Mouse (Mus musculus): Measurements from ENCODE around the gene Rrnad1. TPM values are rescaled to one million over a fixed set of nuclear protein-coding genes. Genes with fewer than 3 reads are reported as not detected.

The Rrnad1 gene
- polyA plus RNA-seq, 1 experiment from 2014 or later: 17.0 TPM

DNA sequence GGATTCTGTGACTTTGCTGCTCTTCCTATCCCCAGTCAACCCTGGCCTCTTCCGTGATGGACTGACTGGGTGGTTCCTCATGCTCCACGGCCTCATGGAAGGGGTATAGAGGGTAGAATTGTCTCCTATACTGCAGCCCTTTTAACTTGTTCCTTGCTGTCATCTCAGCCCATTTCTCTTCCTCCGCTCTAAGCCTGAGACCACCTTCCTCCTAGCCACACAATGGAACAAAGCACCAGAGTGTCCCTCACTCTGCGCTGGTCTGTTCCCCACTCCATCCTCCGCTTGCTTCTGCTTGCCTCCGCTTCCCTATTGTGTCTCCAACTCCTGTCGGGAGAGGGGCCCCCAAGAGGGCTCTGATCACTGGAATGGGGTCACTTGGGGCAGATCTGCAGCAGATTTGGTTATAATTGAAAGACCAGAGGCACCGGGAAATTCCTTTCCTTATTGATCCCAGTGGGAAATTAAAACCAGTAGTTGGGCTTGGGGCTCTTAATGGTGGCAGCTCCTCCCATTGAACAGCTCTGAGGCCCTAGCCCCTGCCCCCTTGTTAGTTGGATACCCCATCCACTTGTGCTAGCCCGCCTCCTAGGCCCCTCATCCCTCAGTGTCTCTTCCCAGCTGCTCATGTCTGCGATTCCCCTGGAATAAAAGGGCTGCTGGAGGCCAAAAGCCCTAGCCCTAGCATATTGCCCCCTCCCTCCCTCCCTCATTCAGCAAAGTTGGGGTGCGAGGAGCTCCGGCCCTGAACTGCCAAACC, 15.4 kb upstream of the Rrnad1 start:
- Histone ChIP-seq H3K9me3 (ENCODE audit: control insufficient read depth, low read length) (no peaks in the 10 kb centered on the region), H3K27me3 (ENCODE audit: control insufficient read depth, insufficient read depth, low read length) (no peaks in the 10 kb centered on the region), H3K4me3 (ENCODE audit: low read depth, low read length) (no peak overlapping the region), H3K27ac (ENCODE audit: low read depth, low read length) (peak overlapping the region; percentile 90), H3K4me2 (peak overlapping the region; percentile 13), H3K9ac (ENCODE audit: low read length) (peak overlapping the region; percentile 80), H3K4me1 (ENCODE audit: control insufficient read depth, insufficient read depth, low read length) (peaks cover 63% of the 10 kb centered on the region), H3K36me3 (ENCODE audit: control insufficient read depth, insufficient read depth, low read length) (peaks cover 13% of the 10 kb centered on the region)
- WGBS: 1% methylated on average over 12 of the region's 12 CpGs
- no peak for ATAC-seq (ENCODE audit: low FRiP score)
- DNase-seq (ENCODE audit: low spot score, missing footprints): peak; percentile 90

DNA sequence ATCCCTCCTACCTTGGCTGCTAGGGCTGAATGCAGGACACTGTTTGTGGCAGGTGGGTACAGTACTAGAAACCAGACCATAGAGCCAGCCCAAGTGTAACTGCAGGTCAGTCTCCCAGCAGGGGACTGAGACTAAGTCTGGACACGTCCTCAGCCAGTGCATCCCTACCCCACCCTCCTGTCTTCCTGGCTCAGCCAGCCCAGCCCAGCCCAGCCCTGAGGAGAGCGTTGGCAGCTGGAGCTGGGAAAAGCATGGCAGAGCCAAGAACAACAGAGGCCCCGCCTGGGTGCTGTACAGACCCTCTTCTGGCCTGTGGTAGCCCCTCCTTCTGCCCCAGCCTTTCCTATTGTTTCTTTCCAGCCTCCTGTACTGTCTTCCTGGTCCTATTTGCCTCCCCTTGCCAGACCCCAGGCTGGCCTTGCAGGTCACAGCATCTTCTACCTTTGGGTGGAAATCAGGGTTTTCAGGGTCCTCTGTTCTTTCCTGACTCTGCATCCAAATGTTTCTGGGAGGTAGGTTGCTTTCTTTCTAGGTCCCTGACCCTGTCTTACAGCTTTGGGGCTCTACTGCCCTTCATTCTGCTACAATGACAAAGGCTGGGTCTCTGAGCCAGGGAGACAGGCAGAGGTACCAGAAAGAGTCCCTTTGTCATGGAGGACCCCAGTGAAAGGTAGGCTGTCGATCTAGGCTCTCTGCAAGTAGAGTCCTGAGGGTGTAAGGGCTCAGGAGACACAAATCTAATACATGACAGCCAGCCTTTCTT, 14.5 kb upstream of the Rrnad1 start:
- Histone ChIP-seq H3K27me3 (ENCODE audit: control insufficient read depth, insufficient read depth, low read length) (no peaks in the 10 kb centered on the region), H3K9ac (ENCODE audit: low read length) (peak overlapping the region; percentile 42), H3K36me3 (ENCODE audit: control insufficient read depth, insufficient read depth, low read length) (peaks cover 14% of the 10 kb centered on the region), H3K9me3 (ENCODE audit: control insufficient read depth, low read length) (no peaks in the 10 kb centered on the region), H3K27ac (ENCODE audit: low read depth, low read length) (peak overlapping the region; percentile 90), H3K4me1 (ENCODE audit: control insufficient read depth, insufficient read depth, low read length) (peaks cover 56% of the 10 kb centered on the region), H3K4me2 (peak overlapping the region; percentile 13; the same call in 1 of the 2 replicates), H3K4me3 (ENCODE audit: low read depth, low read length) (no peak overlapping the region)
- ATAC-seq (ENCODE audit: low FRiP score): peak; percentile 39; the same call in 1 of the 2 replicates
- peak; percentile 90 for DNase-seq (ENCODE audit: low spot score, missing footprints)
- WGBS: 14% methylated on average over 4 of the region's 4 CpGs

DNA sequence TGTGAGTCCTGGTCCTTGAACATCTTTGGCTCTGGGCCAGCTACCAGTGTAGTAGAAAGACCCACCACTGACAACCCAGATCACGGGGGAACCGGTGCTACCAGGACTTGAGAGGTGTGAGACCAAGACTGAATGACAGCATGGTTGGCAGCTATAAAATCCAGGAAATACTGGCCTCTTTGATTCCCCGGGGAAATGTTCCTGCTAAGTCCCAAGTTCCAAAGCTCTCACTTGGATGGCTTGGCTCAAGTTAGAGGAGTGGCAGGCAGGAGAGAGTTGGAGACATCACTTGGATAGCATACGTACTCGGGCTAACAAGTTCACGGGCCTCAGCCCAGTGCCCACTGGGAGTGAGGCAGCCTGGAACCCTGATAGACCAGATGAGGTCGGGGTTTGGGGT, 13.1 kb upstream of the Rrnad1 start:
- Histone ChIP-seq H3K4me2 (no peak overlapping the region), H3K27ac (ENCODE audit: low read depth, low read length) (no peak overlapping the region), H3K36me3 (ENCODE audit: control insufficient read depth, insufficient read depth, low read length) (peaks cover 18% of the 10 kb centered on the region), H3K4me3 (ENCODE audit: low read depth, low read length) (no peak overlapping the region), H3K9me3 (ENCODE audit: control insufficient read depth, low read length) (no peaks in the 10 kb centered on the region), H3K27me3 (ENCODE audit: control insufficient read depth, insufficient read depth, low read length) (no peaks in the 10 kb centered on the region), H3K9ac (ENCODE audit: low read length) (no peak overlapping the region), H3K4me1 (ENCODE audit: control insufficient read depth, insufficient read depth, low read length) (peaks cover 45% of the 10 kb centered on the region)
- ATAC-seq (ENCODE audit: low FRiP score) (no peak), DNase-seq (ENCODE audit: low spot score, missing footprints) (peak; percentile 77)
- 87% methylated on average over 7 of the region's 7 CpGs for WGBS

DNA sequence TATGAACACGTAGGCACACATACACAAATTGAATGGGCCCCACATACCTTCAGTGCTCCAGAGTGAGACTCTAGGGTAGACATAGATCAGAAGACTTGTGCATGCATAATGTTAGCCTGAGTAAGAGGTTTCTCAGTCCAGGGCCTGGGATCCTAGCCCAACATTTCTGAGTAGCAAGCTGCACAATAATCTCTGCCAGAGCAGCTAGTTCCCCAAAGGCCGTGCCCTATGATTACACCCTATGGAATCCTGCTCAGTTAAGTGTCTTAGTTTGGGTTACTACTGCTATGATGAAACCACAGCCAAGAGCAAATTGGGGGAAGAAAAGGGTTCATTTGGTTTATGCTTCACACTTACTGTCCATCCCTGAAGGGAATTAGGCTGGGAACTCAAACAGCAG, 12.0 kb upstream of the Rrnad1 start:
- DNase-seq (ENCODE audit: low spot score, missing footprints): peak; percentile 60
- peaks cover 23% of the 10 kb centered on the region for H3K36me3 ChIP-seq (ENCODE audit: control insufficient read depth, insufficient read depth, low read length)
- no peaks in the 10 kb centered on the region for H3K27me3 ChIP-seq (ENCODE audit: control insufficient read depth, insufficient read depth, low read length)
- ATAC-seq (ENCODE audit: low FRiP score): no peak
- no peak overlapping the region for H3K27ac ChIP-seq (ENCODE audit: low read depth, low read length)
- no peak overlapping the region for H3K4me2 ChIP-seq
- H3K9me3 ChIP-seq (ENCODE audit: control insufficient read depth, low read length): no peaks in the 10 kb centered on the region
- WGBS: 99% methylated on average over 2 of the region's 2 CpGs
- no peak overlapping the region for H3K9ac ChIP-seq (ENCODE audit: low read length)
- no peak overlapping the region for H3K4me3 ChIP-seq (ENCODE audit: low read depth, low read length)
- H3K4me1 ChIP-seq (ENCODE audit: control insufficient read depth, insufficient read depth, low read length): peaks cover 34% of the 10 kb centered on the region

DNA sequence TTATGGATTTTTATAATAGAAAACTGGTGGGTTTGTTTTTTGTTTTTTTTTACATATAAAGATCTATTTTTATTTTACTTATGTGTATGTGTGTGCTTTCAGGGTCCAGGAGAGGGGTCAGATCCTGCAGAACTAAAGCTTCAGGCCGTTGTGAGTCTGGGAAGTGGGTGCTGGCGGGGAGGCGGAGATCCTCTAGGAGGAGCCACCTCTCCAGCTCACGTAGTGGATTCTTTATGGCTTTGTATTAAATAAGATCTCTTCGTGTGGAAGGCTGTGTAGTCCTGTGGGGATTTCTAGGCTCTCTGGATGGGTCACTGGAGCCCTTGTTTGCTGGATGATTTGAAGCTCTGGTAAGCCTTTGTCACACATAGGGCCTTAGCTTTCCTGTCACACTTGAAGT, 10.1 kb upstream of the Rrnad1 start:
- ATAC-seq (ENCODE audit: low FRiP score) (no peak), DNase-seq (ENCODE audit: low spot score, missing footprints) (peak; percentile 81)
- Histone ChIP-seq H3K4me1 (ENCODE audit: control insufficient read depth, insufficient read depth, low read length) (peaks cover 15% of the 10 kb centered on the region), H3K4me3 (ENCODE audit: low read depth, low read length) (no peak overlapping the region), H3K9ac (ENCODE audit: low read length) (no peak overlapping the region), H3K4me2 (no peak overlapping the region), H3K9me3 (ENCODE audit: control insufficient read depth, low read length) (no peaks in the 10 kb centered on the region), H3K27ac (ENCODE audit: low read depth, low read length) (no peak overlapping the region), H3K36me3 (ENCODE audit: control insufficient read depth, insufficient read depth, low read length) (peaks cover 27% of the 10 kb centered on the region), H3K27me3 (ENCODE audit: control insufficient read depth, insufficient read depth, low read length) (no peaks in the 10 kb centered on the region)
- 57% methylated on average over 5 of the region's 5 CpGs for WGBS

DNA sequence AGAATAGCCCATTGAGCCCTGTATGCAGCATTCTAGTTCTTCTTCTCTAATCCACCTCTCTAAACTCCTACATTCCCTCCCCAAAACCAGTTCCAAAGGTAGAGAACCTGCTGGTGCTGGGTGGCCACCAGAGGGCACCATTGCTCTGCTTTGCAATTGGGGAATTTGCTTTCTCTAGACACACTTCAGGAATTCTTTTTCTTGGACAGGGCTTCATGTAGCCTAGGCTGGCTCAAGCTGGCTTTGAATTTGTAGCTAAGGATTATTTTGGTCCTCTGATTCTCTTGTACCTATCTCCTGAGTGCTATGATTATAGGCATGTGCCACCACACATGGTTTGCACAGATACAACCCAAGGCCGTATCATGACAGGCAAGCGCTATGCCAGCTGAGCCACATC, 5.3 kb upstream of the Rrnad1 start:
- no peaks in the 10 kb centered on the region for H3K9me3 ChIP-seq (ENCODE audit: control insufficient read depth, low read length)
- 97% methylated on average over 2 of the region's 2 CpGs for WGBS
- DNase-seq (ENCODE audit: low spot score, missing footprints) (peak; percentile 98), ATAC-seq (ENCODE audit: low FRiP score) (peak; percentile 44; the same call in 1 of the 2 replicates)
- H3K27me3 ChIP-seq (ENCODE audit: control insufficient read depth, insufficient read depth, low read length): no peaks in the 10 kb centered on the region; the same call in 1 of the 2 replicates
- peaks cover 25% of the 10 kb centered on the region for H3K36me3 ChIP-seq (ENCODE audit: control insufficient read depth, insufficient read depth, low read length)
- H3K27ac ChIP-seq (ENCODE audit: low read depth, low read length): no peak overlapping the region
- no peak overlapping the region for H3K4me3 ChIP-seq (ENCODE audit: low read depth, low read length)
- no peak overlapping the region for H3K9ac ChIP-seq (ENCODE audit: low read length)
- H3K4me1 ChIP-seq (ENCODE audit: control insufficient read depth, insufficient read depth, low read length): peaks cover 9% of the 10 kb centered on the region
- no peak overlapping the region for H3K4me2 ChIP-seq

DNA sequence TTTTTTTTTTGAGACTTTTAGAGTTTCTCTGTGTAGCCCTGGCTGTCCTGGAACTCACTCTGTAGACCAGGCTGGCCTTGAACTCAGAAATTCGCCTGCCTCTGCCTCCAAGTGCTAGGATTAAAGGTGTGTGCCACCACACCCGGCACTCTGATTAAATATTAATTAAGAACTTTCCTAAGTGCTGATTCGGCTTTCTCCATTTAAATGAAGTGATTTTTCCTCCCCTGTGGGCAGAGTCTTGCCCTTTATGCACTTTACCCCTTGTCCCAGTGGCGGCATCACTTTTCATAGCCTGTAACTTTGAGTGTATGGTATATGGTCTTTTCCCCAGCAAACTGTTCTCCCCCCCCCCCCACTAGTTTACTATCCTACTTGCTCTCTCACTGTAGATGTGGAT, 4.7 kb upstream of the Rrnad1 start:
- Histone ChIP-seq H3K4me1 (ENCODE audit: control insufficient read depth, insufficient read depth, low read length) (peaks cover 11% of the 10 kb centered on the region), H3K27ac (ENCODE audit: low read depth, low read length) (no peak overlapping the region), H3K27me3 (ENCODE audit: control insufficient read depth, insufficient read depth, low read length) (no peaks in the 10 kb centered on the region; the same call in 1 of the 2 replicates), H3K9me3 (ENCODE audit: control insufficient read depth, low read length) (no peaks in the 10 kb centered on the region), H3K4me2 (no peak overlapping the region), H3K36me3 (ENCODE audit: control insufficient read depth, insufficient read depth, low read length) (peaks cover 25% of the 10 kb centered on the region), H3K9ac (ENCODE audit: low read length) (no peak overlapping the region), H3K4me3 (ENCODE audit: low read depth, low read length) (no peak overlapping the region)
- ATAC-seq (ENCODE audit: low FRiP score): no peak
- DNase-seq (ENCODE audit: low spot score, missing footprints): no peak
- WGBS: 89% methylated on average over 4 of the region's 4 CpGs

DNA sequence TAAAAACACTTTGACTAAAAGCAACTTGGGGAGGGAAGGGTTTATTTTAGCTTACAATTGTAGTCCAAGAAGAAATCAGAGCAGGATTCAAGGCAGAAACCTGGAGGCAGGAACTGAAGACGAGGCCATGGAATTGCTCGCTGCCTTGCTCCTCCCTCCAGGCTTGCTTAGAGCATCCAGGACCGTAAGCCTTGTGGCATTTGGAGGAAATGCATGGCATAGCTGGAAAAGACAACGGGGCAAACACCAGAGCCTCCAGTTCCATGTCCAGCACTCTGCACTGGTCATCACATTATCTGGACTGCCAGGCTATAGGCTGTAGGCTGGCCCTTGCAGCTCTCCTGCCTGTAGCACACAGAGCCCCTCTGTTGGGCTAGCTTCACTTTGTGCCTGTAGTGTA, 4.0 kb upstream of the Rrnad1 start:
- Histone ChIP-seq H3K9me3 (ENCODE audit: control insufficient read depth, low read length) (no peaks in the 10 kb centered on the region), H3K9ac (ENCODE audit: low read length) (no peak overlapping the region), H3K27ac (ENCODE audit: low read depth, low read length) (no peak overlapping the region), H3K4me1 (ENCODE audit: control insufficient read depth, insufficient read depth, low read length) (peaks cover 11% of the 10 kb centered on the region), H3K4me2 (no peak overlapping the region), H3K27me3 (ENCODE audit: control insufficient read depth, insufficient read depth, low read length) (no peaks in the 10 kb centered on the region; the same call in 1 of the 2 replicates), H3K4me3 (ENCODE audit: low read depth, low read length) (no peak overlapping the region), H3K36me3 (ENCODE audit: control insufficient read depth, insufficient read depth, low read length) (peaks cover 25% of the 10 kb centered on the region)
- DNase-seq (ENCODE audit: low spot score, missing footprints) (no peak), ATAC-seq (ENCODE audit: low FRiP score) (no peak)
- 77% methylated on average over 4 of the region's 4 CpGs for WGBS

DNA sequence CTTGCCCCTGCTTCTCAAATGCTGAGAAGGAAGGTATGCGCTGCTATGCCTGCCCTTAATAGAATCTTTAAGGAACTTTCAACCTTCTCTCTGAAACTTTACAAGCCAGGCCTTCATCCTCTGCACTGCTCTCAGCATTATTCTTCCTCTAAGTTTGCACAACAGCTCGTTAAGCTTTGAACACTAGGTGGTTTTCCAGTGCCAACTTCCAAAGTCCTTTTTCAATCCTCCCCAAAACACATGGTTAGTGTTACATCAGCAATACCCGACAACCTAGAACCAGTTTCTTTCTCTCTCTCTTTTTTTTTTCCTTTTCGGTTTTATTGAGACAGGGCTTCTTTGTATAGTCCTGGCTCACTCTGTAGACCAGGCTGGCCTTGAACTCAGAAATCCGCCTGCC, 3.5 kb upstream of the Rrnad1 start:
- no peak overlapping the region for H3K27ac ChIP-seq (ENCODE audit: low read depth, low read length)
- H3K4me1 ChIP-seq (ENCODE audit: control insufficient read depth, insufficient read depth, low read length): peaks cover 15% of the 10 kb centered on the region
- 90% methylated on average over 5 of the region's 5 CpGs for WGBS
- ATAC-seq (ENCODE audit: low FRiP score): no peak
- H3K4me2 ChIP-seq: no peak overlapping the region
- DNase-seq (ENCODE audit: low spot score, missing footprints): no peak
- H3K36me3 ChIP-seq (ENCODE audit: control insufficient read depth, insufficient read depth, low read length): peaks cover 25% of the 10 kb centered on the region
- H3K9ac ChIP-seq (ENCODE audit: low read length): no peak overlapping the region
- no peak overlapping the region for H3K4me3 ChIP-seq (ENCODE audit: low read depth, low read length)
- no peaks in the 10 kb centered on the region for H3K9me3 ChIP-seq (ENCODE audit: control insufficient read depth, low read length)
- no peaks in the 10 kb centered on the region; the same call in 1 of the 2 replicates for H3K27me3 ChIP-seq (ENCODE audit: control insufficient read depth, insufficient read depth, low read length)

Measured in midbrain, embryonic 11.5 days (tissue).